Mouse (Mus musculus) thymus, adult 2 months (tissue): Measurements from ENCODE around the gene Sh2d2a.

Experiments used
- CTCF ChIP-seq: fragments of 200-500 bp; IDR thresholded peaks from 2 replicates; pipeline ENCODE4 v1.5.1; 2012; ENCODE audit warnings: mild to moderate bottlenecking, control low read depth, low read length, moderate library complexity, borderline replicate concordance; ENCODE audit not compliant: control insufficient read depth, poor library complexity, insufficient read depth; ENCODE audit errors: extremely low read depth
- POLR2A ChIP-seq: fragments of 200-500 bp; IDR thresholded peaks from 2 replicates; pipeline ENCODE4 v1.6.1; 2012; ENCODE audit warnings: mild to moderate bottlenecking, low read length, control low read depth, moderate library complexity; ENCODE audit not compliant: control insufficient read depth, poor library complexity, insufficient read depth; ENCODE audit errors: extremely low read depth

- peak; percentile 67; the same call in 1 of the 2 replicates for TF ChIP-seq CTCF
- no peak for TF ChIP-seq POLR2A
Observed at GRCm38 (mm10) chr3:87816646-87817093, 29.9 kb upstream of the Sh2d2a start.
